Mouse (Mus musculus) ES-Bruce4 (cell line): ENCODE results near the gene Gm614.

Experiments
- CTCF ChIP-seq: IDR thresholded peaks from one replicate; pipeline ENCODE4 v1.8.1; 2011; ENCODE audit warnings: low read depth, low read length
- EP300 ChIP-seq: IDR thresholded peaks from 2 replicates; pipeline ENCODE4 v1.6.1; 2011; ENCODE audit warnings: low read depth, low read length; ENCODE audit not compliant: insufficient read depth
- POLR2A ChIP-seq: IDR thresholded peaks from one replicate; pipeline ENCODE4 v1.8.1; 2011; ENCODE audit warnings: low read length; ENCODE audit not compliant: insufficient read depth

DNA sequence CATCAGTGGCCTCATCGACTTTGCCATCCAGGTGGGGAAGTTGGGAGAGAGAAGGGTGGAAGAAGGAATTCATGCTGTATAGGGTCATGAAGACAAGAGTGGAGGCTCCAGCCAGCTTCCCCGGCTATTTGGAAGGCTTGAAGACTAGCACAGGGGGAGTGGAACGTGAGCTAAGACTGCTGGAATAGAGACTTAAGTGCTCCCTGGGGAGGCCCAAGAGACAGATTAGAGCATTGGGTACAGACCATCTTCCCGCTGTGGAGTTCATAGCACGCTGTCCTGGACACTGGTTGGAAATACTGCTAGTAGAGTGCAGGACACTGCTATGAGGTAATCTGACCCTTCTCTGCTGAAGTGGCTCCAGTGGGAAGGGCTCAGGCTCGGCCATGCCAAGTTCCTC lies 19.0 kb upstream of the Gm614 start:
- TF ChIP-seq EP300 (no peak), CTCF (no peak), POLR2A (no peak)
